Mouse (Mus musculus) bone marrow macrophage, adult 2 months (primary cell): Measurements from ENCODE around the gene Tnfrsf19.

Experiments used
- CTCF ChIP-seq: IDR thresholded peaks from 2 replicates; pipeline ENCODE4 v1.5.1; 2012; ENCODE audit warnings: low read depth, mild to moderate bottlenecking, low read length, moderate library complexity
- POLR2A ChIP-seq: IDR thresholded peaks from 2 replicates; pipeline ENCODE4 v1.6.1; 2012; ENCODE audit warnings: mild to moderate bottlenecking, low read depth, low read length, borderline replicate concordance

- TF ChIP-seq CTCF (no peak), POLR2A (no peak)
Observed at GRCm38 (mm10) chr14:60976231-60976630, 70.1 kb downstream of the Tnfrsf19 start.
